Mouse (Mus musculus) midbrain, embryonic 16.5 days (tissue): Measurements from ENCODE around the gene Gtpbp8. TPM values are rescaled to one million over a fixed set of nuclear protein-coding genes. Genes with fewer than 3 reads are reported as not detected.

Experiments used
- ATAC-seq: fragments of 200-750 bp; cut with Nextera tagmentation; 2 replicates; pipeline ENCODE4 v1.8.0; 2017; ENCODE audit warnings: moderate TSS enrichment
- H3K27ac ChIP-seq: fragments of 300-500 bp; sonication (generic); 2 replicates; pipeline ENCODE4 v1.5.1; 2014; ENCODE audit warnings: mild to moderate bottlenecking, low read length, mixed read lengths
- H3K27me3 ChIP-seq: fragments of 300-500 bp; sonication (generic); 2 replicates; pipeline ENCODE4 v1.6.1; 2014; ENCODE audit warnings: low read depth, low read length, mixed read lengths; ENCODE audit not compliant: control insufficient read depth, insufficient read depth
- H3K36me3 ChIP-seq: fragments of 300-500 bp; sonication (generic); 2 replicates; pipeline ENCODE4 v1.6.1; 2014; ENCODE audit warnings: mild to moderate bottlenecking, low read length, moderate library complexity, mixed read lengths; ENCODE audit not compliant: control insufficient read depth, insufficient read depth
- H3K4me1 ChIP-seq: fragments of 300-500 bp; sonication (generic); 2 replicates; pipeline ENCODE4 v1.6.1; 2014; ENCODE audit warnings: mild to moderate bottlenecking, low read length, mixed read lengths; ENCODE audit not compliant: control insufficient read depth, insufficient read depth
- H3K4me2 ChIP-seq: fragments of 300-500 bp; sonication (generic); 2 replicates; pipeline ENCODE4 v1.6.1; 2014; ENCODE audit warnings: mild to moderate bottlenecking, low read length, mixed read lengths
- H3K4me3 ChIP-seq: fragments of 300-500 bp; sonication (generic); 2 replicates; pipeline ENCODE4 v1.5.1; 2014; ENCODE audit warnings: low read depth, mild to moderate bottlenecking, low read length, moderate library complexity, mixed read lengths
- H3K9ac ChIP-seq: fragments of 300-500 bp; sonication (generic); 2 replicates; pipeline ENCODE4 v1.6.1; 2014; ENCODE audit warnings: low read depth, low read length, mixed read lengths
- H3K9me3 ChIP-seq: fragments of 300-500 bp; sonication (generic); replicated peaks from 2 replicates; pipeline ENCODE4 v1.6.1; 2014; ENCODE audit warnings: mild to moderate bottlenecking, low read length, mixed read lengths; ENCODE audit not compliant: control insufficient read depth, poor library complexity, severe bottlenecking
- WGBS: fragments of 180-500 bp; shearing (Covaris S2); extraction: QIAGEN DNeasy Blood & Tissue Kit; methylation state at CpG from one replicate; pipeline ENCODE4 v1.1.7; 2014; 5-methylcytosine and 5-hydroxymethylcytosine counted together
- polyA plus RNA-seq: library from polyadenylated mRNA; unstranded; fragments of >200 nt; fragmentation: Nextera tagmentation; extraction: Ambion mirVana; gene quantifications from 2 replicates; pipeline ENCODE4 v1.2.1, GENCODE M21; 2015

Gene Gtpbp8
- polyA plus RNA-seq, 1 experiment from 2014 or later = 40.5 TPM

- ATAC-seq = no peak
- Histone ChIP-seq H3K4me3 (no peak overlapping the region), H3K36me3 (no peaks in the 10 kb centered on the region), H3K4me1 (no peaks in the 10 kb centered on the region; the same call in 1 of the 2 replicates), H3K27me3 (no peaks in the 10 kb centered on the region), H3K27ac (no peak overlapping the region), H3K9ac (no peak overlapping the region), H3K4me2 (no peak overlapping the region), H3K9me3 (no peaks in the 10 kb centered on the region)
- 37% methylated on average over 12 of the region's 12 CpGs for WGBS
These were observed 50.1 kb downstream of the Gtpbp8 start for GRCm38 (mm10) chr16:44695859-44696620.

GRCm38 (mm10) chr16:44695214-44695858, 50.8 kb downstream of the Gtpbp8 start:
- ATAC-seq = no peak
- Histone ChIP-seq H3K4me1 (no peaks in the 10 kb centered on the region; the same call in 1 of the 2 replicates), H3K9ac (no peak overlapping the region), H3K27me3 (no peaks in the 10 kb centered on the region), H3K27ac (no peak overlapping the region), H3K4me2 (no peak overlapping the region), H3K9me3 (no peaks in the 10 kb centered on the region), H3K36me3 (no peaks in the 10 kb centered on the region), H3K4me3 (no peak overlapping the region)
- 88% methylated on average over 8 of the region's 8 CpGs for WGBS

GRCm38 (mm10) chr16:44693695-44694094, 52.5 kb downstream of the Gtpbp8 start:
- no peaks in the 10 kb centered on the region for H3K9me3 ChIP-seq
- H3K4me3 ChIP-seq = no peak overlapping the region
- H3K9ac ChIP-seq = no peak overlapping the region
- peaks cover 2% of the 10 kb centered on the region; the same call in 1 of the 2 replicates for H3K4me1 ChIP-seq
- 72% methylated on average over 6 of the region's 6 CpGs for whole genome bisulfite sequencing
- H3K36me3 ChIP-seq = no peaks in the 10 kb centered on the region
- H3K27me3 ChIP-seq = no peaks in the 10 kb centered on the region
- H3K27ac ChIP-seq = no peak overlapping the region
- no peak overlapping the region for H3K4me2 ChIP-seq
- ATAC-seq = no peak

GRCm38 (mm10) chr16:44692541-44692940, 53.6 kb downstream of the Gtpbp8 start:
- H3K9ac ChIP-seq = no peak overlapping the region
- WGBS = 90% methylated on average over 1 of the region's 1 CpGs
- no peaks in the 10 kb centered on the region for H3K36me3 ChIP-seq
- H3K4me3 ChIP-seq = no peak overlapping the region
- ATAC-seq = no peak
- no peaks in the 10 kb centered on the region for H3K9me3 ChIP-seq
- no peaks in the 10 kb centered on the region for H3K27me3 ChIP-seq
- peaks cover 13% of the 10 kb centered on the region for H3K4me1 ChIP-seq
- no peak overlapping the region for H3K27ac ChIP-seq
- no peak overlapping the region for H3K4me2 ChIP-seq

- Histone ChIP-seq H3K27ac (no peak overlapping the region; the same call in 1 of the 2 replicates), H3K36me3 (no peaks in the 10 kb centered on the region), H3K4me3 (no peak overlapping the region), H3K9me3 (no peaks in the 10 kb centered on the region), H3K4me2 (peak overlapping the region; percentile 23), H3K9ac (no peak overlapping the region), H3K4me1 (peaks cover 22% of the 10 kb centered on the region), H3K27me3 (no peaks in the 10 kb centered on the region)
- no peak for ATAC-seq
- 56% methylated on average over 17 of the region's 17 CpGs for WGBS
These were observed 54.5 kb downstream of the Gtpbp8 start for GRCm38 (mm10) chr16:44691561-44692141.

GRCm38 (mm10) chr16:44691066-44691465, 55.1 kb downstream of the Gtpbp8 start:
- H3K4me2 ChIP-seq = no peak overlapping the region
- ATAC-seq = no peak
- H3K36me3 ChIP-seq = no peaks in the 10 kb centered on the region
- peaks cover 22% of the 10 kb centered on the region for H3K4me1 ChIP-seq
- H3K4me3 ChIP-seq = no peak overlapping the region
- no peak overlapping the region for H3K9ac ChIP-seq
- no peak overlapping the region for H3K27ac ChIP-seq
- H3K27me3 ChIP-seq = no peaks in the 10 kb centered on the region
- no peaks in the 10 kb centered on the region for H3K9me3 ChIP-seq
- 74% methylated on average over 2 of the region's 2 CpGs for WGBS

GRCm38 (mm10) chr16:44690501-44690900, 55.7 kb downstream of the Gtpbp8 start:
- Histone ChIP-seq H3K27me3 (no peaks in the 10 kb centered on the region), H3K36me3 (no peaks in the 10 kb centered on the region), H3K4me1 (peaks cover 22% of the 10 kb centered on the region), H3K27ac (no peak overlapping the region), H3K4me2 (no peak overlapping the region), H3K4me3 (no peak overlapping the region), H3K9me3 (no peaks in the 10 kb centered on the region), H3K9ac (no peak overlapping the region)
- 69% methylated on average over 2 of the region's 2 CpGs for WGBS
- ATAC-seq = no peak

- H3K27ac ChIP-seq = no peak overlapping the region
These were observed 57.7 kb downstream of the Gtpbp8 start for GRCm38 (mm10) chr16:44688507-44688906.

More at GRCm38 (mm10) chr16:44688507-44688906, 57.7 kb downstream of the Gtpbp8 start:
- Histone ChIP-seq H3K9ac (no peak overlapping the region), H3K27me3 (no peaks in the 10 kb centered on the region), H3K9me3 (no peaks in the 10 kb centered on the region), H3K4me1 (peaks cover 22% of the 10 kb centered on the region), H3K4me3 (no peak overlapping the region), H3K4me2 (no peak overlapping the region; the same call in 1 of the 2 replicates), H3K36me3 (no peaks in the 10 kb centered on the region)
- ATAC-seq = no peak
- 2% methylated on average over 4 of the region's 4 CpGs for WGBS
